Mouse (Mus musculus) hindbrain, postnatal 0 days (tissue): ENCODE results near the gene Usp53. TPM values are rescaled to one million over a fixed set of nuclear protein-coding genes. Genes with fewer than 3 reads are reported as not detected.
"Not testable (repeated sequence)": the region's sequence is repeated elsewhere in the genome, so short reads cannot be mapped to it uniquely, and the experiment has no call there.

Source experiments
- ATAC-seq: fragments of 200-750 bp; cut with Nextera tagmentation; 2 replicates; pipeline ENCODE4 v1.8.0; 2017; ENCODE audit warnings: mild to moderate bottlenecking, moderate TSS enrichment, moderate library complexity
- DNase-seq: peaks from one replicate; pipeline ENCODE4 v3.0.0-alpha.2; 2015; ENCODE audit warnings: low spot score
- H3K27ac ChIP-seq: fragments of 300-500 bp; sonication (generic); 2 replicates; pipeline ENCODE4 v1.5.1; 2014; ENCODE audit warnings: mild to moderate bottlenecking
- H3K27me3 ChIP-seq: fragments of 300-500 bp; sonication (generic); 2 replicates; pipeline ENCODE4 v1.6.1; 2014; ENCODE audit warnings: low read length, mixed read lengths; ENCODE audit not compliant: insufficient read depth
- H3K36me3 ChIP-seq: fragments of 300-500 bp; sonication (generic); 2 replicates; pipeline ENCODE4 v1.6.1; 2014; ENCODE audit warnings: low read length, mixed read lengths; ENCODE audit not compliant: insufficient read depth
- H3K4me1 ChIP-seq: fragments of 300-500 bp; sonication (generic); 2 replicates; pipeline ENCODE4 v1.6.1; 2014; ENCODE audit warnings: antibody characterized with exemption, low read length, mixed read lengths; ENCODE audit not compliant: insufficient read depth
- H3K4me2 ChIP-seq: fragments of 300-500 bp; sonication (generic); 2 replicates; pipeline ENCODE4 v1.6.1; 2014; ENCODE audit warnings: low read depth, mild to moderate bottlenecking, low read length, moderate library complexity, mixed read lengths
- H3K4me3 ChIP-seq: fragments of 300-500 bp; sonication (generic); 2 replicates; pipeline ENCODE4 v1.5.1; 2014; ENCODE audit warnings: low read length
- H3K9ac ChIP-seq: fragments of 300-500 bp; sonication (generic); replicated peaks from 2 replicates; pipeline ENCODE4 v1.6.1; 2014; ENCODE audit warnings: mild to moderate bottlenecking, low read length, moderate library complexity, mixed read lengths
- H3K9me3 ChIP-seq: fragments of 300-500 bp; sonication (generic); 2 replicates; pipeline ENCODE4 v1.6.1; 2016; ENCODE audit warnings: low read length, mixed read lengths
- CTCF ChIP-seq: IDR thresholded peaks from 2 replicates; pipeline ENCODE4 v1.5.1; 2016; ENCODE audit warnings: antibody characterized with exemption, control low read depth, low read depth
- WGBS: fragments of 180-500 bp; shearing (Covaris S2); extraction: QIAGEN DNeasy Blood & Tissue Kit; methylation state at CpG from one replicate; pipeline ENCODE4 v1.1.7; 2014; 5-methylcytosine and 5-hydroxymethylcytosine counted together
- polyA plus RNA-seq: library from polyadenylated mRNA; unstranded; fragments of >200 nt; fragmentation: Nextera tagmentation; extraction: Ambion mirVana; gene quantifications from 2 replicates; pipeline ENCODE4 v1.2.1, GENCODE M21; 2015
- total RNA-seq: library from RNA; depleted of rRNA; stranded (reverse); fragments of >200 nt; gene quantifications from 2 replicates; pipeline ENCODE4 v1.2.3, GENCODE M21; 2014

The Usp53 gene
- total and polyA plus RNA-seq, 2 experiments from 2014 or later = 14.2 to 15.0 TPM

DNA sequence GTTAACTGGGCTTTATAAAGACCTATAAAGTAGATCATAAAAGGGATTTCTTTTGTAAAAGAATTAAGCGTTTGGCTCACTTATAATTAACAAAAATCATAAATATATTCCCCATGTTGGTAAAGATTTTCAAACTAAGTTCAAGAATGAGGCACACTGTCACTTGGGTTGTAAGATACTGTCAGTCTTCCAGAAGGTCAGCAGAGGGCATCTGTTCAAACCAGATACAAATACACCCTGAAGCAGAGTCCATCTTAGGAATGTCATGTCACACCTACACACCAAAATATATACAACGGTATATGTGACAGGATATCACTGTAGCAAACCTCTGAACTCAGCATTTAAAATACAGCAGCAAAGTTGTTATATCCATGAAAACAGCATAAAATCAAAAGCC is 34.2 kb downstream of the Usp53 start:
- no peak for TF ChIP-seq CTCF
- Histone ChIP-seq H3K4me3 (no peak overlapping the region), H3K9me3 (no peaks in the 10 kb centered on the region), H3K27me3 (no peaks in the 10 kb centered on the region), H3K36me3 (peaks cover 16% of the 10 kb centered on the region), H3K9ac (no peak overlapping the region), H3K4me1 (no peaks in the 10 kb centered on the region), H3K27ac (no peak overlapping the region), H3K4me2 (no peak overlapping the region)
- ATAC-seq = no peak
- 92% methylated on average over 2 of the region's 2 CpGs for WGBS
- no peak for DNase-seq

- no peak for ATAC-seq
- H3K27me3 ChIP-seq = no peaks in the 10 kb centered on the region
- H3K4me3 ChIP-seq = no peak overlapping the region
- no peaks in the 10 kb centered on the region for H3K9me3 ChIP-seq
- no peak overlapping the region for H3K27ac ChIP-seq
- TF ChIP-seq CTCF = no peak
- 0 out of 2 replicates have a peak, but pooled peaks cover 4% of the 10 kb centered on the region for H3K36me3 ChIP-seq
- H3K9ac ChIP-seq = no peak overlapping the region
- H3K4me1 ChIP-seq = no peaks in the 10 kb centered on the region
- H3K4me2 ChIP-seq = no peak overlapping the region
- no peak for DNase-seq
- WGBS = 73% methylated on average over 6 of the region's 6 CpGs
Measured at GRCm38 (mm10) chr3:122943387-122943890, 40.9 kb downstream of the Usp53 start.

- H3K36me3 ChIP-seq = peaks cover 5% of the 10 kb centered on the region; the same call in 1 of the 2 replicates
- H3K9ac ChIP-seq = no peak overlapping the region
- ATAC-seq = no peak
- 73% methylated on average over 2 of the region's 2 CpGs for WGBS
- no peaks in the 10 kb centered on the region for H3K4me1 ChIP-seq
- DNase-seq = peak; percentile 74
- TF ChIP-seq CTCF = peak; percentile 62
- no peaks in the 10 kb centered on the region for H3K9me3 ChIP-seq
- no peak overlapping the region for H3K27ac ChIP-seq
- no peak overlapping the region for H3K4me3 ChIP-seq
- H3K4me2 ChIP-seq = no peak overlapping the region
- H3K27me3 ChIP-seq = no peaks in the 10 kb centered on the region
Measured at GRCm38 (mm10) chr3:122939215-122939614, 45.1 kb downstream of the Usp53 start.

DNA sequence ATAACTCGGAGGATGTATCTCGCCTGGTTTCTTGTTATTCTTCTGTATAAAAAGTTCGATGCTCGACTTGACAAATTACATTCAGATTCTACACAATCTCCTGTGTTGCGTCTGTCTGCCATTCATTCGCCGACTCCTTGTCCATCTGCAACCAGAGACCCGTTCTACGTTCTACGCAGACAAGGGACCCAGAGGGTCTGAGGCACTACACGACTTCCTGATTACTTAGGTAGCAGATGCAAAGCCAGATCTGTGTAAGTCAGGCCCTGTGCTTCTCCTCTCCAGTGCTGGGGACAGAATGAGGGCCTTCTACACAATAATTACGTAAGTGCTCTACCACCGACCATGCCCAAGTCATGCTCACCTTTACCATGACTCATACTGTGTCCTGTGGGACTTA is 47.1 kb downstream of the Usp53 start:
- H3K9ac ChIP-seq, H3K4me3 ChIP-seq, H3K4me2 ChIP-seq, DNase-seq, H3K27ac ChIP-seq, H3K9me3 ChIP-seq, H3K4me1 ChIP-seq, H3K27me3 ChIP-seq, ATAC-seq: not testable (repeated sequence)
- peaks cover 12% of the 10 kb centered on the region; the same call in 1 of the 2 replicates for H3K36me3 ChIP-seq
- WGBS = 80% methylated on average over 13 of the region's 13 CpGs

GRCm38 (mm10) chr3:122932466-122932865 is 51.8 kb downstream of the Usp53 start:
- DNase-seq (no peak), ATAC-seq (no peak)
- no peaks in the 10 kb centered on the region for H3K27me3 ChIP-seq
- WGBS = 91% methylated on average over 1 of the region's 1 CpGs
- H3K36me3 ChIP-seq = peaks cover 12% of the 10 kb centered on the region; the same call in 1 of the 2 replicates
- no peak overlapping the region for H3K4me3 ChIP-seq
- H3K4me1 ChIP-seq = no peaks in the 10 kb centered on the region
- TF ChIP-seq CTCF = no peak
- H3K9ac ChIP-seq = no peak overlapping the region
- H3K4me2 ChIP-seq = no peak overlapping the region
- H3K27ac ChIP-seq = no peak overlapping the region
- H3K9me3 ChIP-seq = no peaks in the 10 kb centered on the region

GRCm38 (mm10) chr3:122929723-122930122 is 54.6 kb downstream of the Usp53 start:
- Histone ChIP-seq H3K36me3 (peaks cover 9% of the 10 kb centered on the region; the same call in 1 of the 2 replicates), H3K4me1 (no peaks in the 10 kb centered on the region), H3K9ac (no peak overlapping the region), H3K9me3 (no peaks in the 10 kb centered on the region), H3K4me2 (no peak overlapping the region), H3K4me3 (no peak overlapping the region), H3K27me3 (no peaks in the 10 kb centered on the region), H3K27ac (no peak overlapping the region)
- DNase-seq = no peak
- no peak for TF ChIP-seq CTCF
- WGBS = 87% methylated on average over 6 of the region's 6 CpGs
- ATAC-seq = no peak

DNA sequence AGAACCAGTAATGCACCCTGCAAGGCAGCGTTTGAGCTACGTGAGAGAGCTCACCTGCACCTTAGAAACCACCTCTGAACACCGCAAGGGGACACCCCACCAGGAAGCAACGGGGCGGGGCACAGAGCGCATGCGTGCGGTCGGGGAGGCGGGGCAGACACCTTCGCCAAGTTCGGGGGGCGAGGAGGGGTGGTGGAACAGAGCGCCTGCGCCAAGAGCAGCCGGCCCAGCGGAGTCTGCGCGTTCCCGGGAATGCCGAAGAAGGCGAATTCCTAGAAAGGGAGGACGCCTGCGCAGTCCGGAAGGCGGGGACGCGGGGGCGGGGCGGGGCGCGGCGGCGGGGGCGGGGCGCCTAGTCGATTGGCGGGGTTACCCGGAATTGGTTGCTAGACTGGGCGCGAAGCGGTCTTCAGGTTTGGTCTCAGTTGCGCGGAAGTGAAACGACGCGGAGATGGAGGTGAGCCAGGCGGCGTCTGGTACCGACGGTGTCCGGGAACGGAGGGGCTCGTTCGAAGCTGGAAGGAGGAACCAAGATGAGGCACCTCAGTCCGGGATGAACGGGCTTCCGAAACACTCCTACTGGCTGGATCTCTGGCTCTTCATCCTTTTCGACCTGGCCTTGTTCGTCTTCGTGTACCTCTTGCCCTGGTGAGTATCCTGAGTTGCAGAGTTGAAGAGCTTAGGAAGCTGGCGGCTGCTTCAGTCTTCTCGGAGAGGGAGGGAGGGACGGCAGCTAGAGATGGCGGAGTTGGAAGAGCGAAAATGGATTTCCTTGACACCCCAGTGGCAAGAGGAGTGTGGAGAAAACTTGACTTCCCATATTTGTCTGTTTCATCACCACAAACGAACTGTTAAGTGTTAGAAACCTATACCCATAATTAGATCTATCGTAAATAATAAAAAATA is 60.0 kb downstream of the Usp53 start, which contains the start of gene 1810037I17Rik:
1810037I17Rik (plus strand) TSS at position 195 of the 906 bp plus-strand sequence.
- peak; percentile 62 for TF ChIP-seq CTCF
- Histone ChIP-seq H3K27me3 (no peaks in the 10 kb centered on the region), H3K27ac (peak within 1 kb of the TSS; percentile 81), H3K9ac (peak within 1 kb of the TSS; percentile 53), H3K4me3 (peak within 1 kb of the TSS; percentile 48), H3K9me3 (no peaks in the 10 kb centered on the region), H3K36me3 (no peaks in the 10 kb centered on the region), H3K4me1 (no peaks in the 10 kb centered on the region), H3K4me2 (peak within 1 kb of the TSS; percentile 62)
- under 1% methylated on average over 63 of the region's 68 CpGs for whole genome bisulfite sequencing
- peak; percentile 99 for ATAC-seq
- DNase-seq = peak; percentile 97
